26 mouse cellular contexts compared by ENCODE assay signal in genomic region chr4:148641121-148641520, GRCm38 (mm10). TPM values are rescaled to one million over a fixed set of nuclear protein-coding genes. Genes with fewer than 3 reads are reported as not detected.
DNase-seq lines count a peak whose midpoint lies in the region; ATAC-seq and TF ChIP-seq lines count a peak whose summit lies in the region.
"Had no signal": no experiment of that assay in that cellular context is flagged by ENCODE, and none has a peak within 500 bp of the region (broad histone marks: within the 10 kb centered on the region; RNA-seq: fewer than 3 reads in every experiment).

No protein-coding gene starts in this region.

- 0 out of 2 replicates have a peak, but pooled peaks have one; percentile 24 for ATAC-seq in liver, embryonic 13.5 days (ENCODE audit: low read depth)
- ATAC-seq in liver, embryonic 12.5 days, result no peak
- ATAC-seq in kidney, postnatal 0 days (replicated peaks; ENCODE audit: low FRiP score, low read depth), result peak; percentile 84
- ATAC-seq in liver, embryonic 16.5 days (ENCODE audit: low read depth), result peak; percentile 69
- ATAC-seq in erythroblast, adult 5-6 weeks (replicated peaks; ENCODE audit: low FRiP score, poor library complexity, severe bottlenecking), result no peak
- ATAC-seq: CD4-positive, CD25-positive, alpha-beta regulatory T cell, adult 4 months; forebrain, embryonic 15.5 days; midbrain, embryonic 13.5 days had no signal

- 70% methylated on average over 5 of the region's 5 CpGs for WGBS in liver, embryonic 13.5 days (ENCODE audit: insufficient replicate concordance)
- WGBS in liver, embryonic 12.5 days (ENCODE audit: insufficient replicate concordance), result 82% methylated on average over 5 of the region's 5 CpGs
- 34% methylated on average over 5 of the region's 5 CpGs for WGBS in kidney, adult 2 months
- WGBS in kidney, postnatal 0 days, result 53% methylated on average over 5 of the region's 5 CpGs
- WGBS in liver, embryonic 16.5 days (ENCODE audit: insufficient replicate concordance), result 56% methylated on average over 5 of the region's 5 CpGs

- no peak overlapping the region for H3K4me3 ChIP-seq in liver, embryonic 13.5 days (replicated peaks)
- H3K4me3 ChIP-seq in liver, embryonic 12.5 days, result no peak overlapping the region
- H3K4me3 ChIP-seq in kidney, adult 2 months (ENCODE audit: insufficient read depth, low read depth, low read length), result no peak overlapping the region
- H3K4me3 ChIP-seq in kidney, postnatal 0 days (replicated peaks; ENCODE audit: low read depth, low read length), result no peak overlapping the region
- no peak overlapping the region for H3K4me3 ChIP-seq in liver, embryonic 16.5 days (ENCODE audit: low read depth, low read length)
- H3K4me3 ChIP-seq: forebrain, embryonic 15.5 days; hindbrain, embryonic 12.5 days; limb, embryonic 10.5 days; megakaryocyte, embryonic 14.5 days; midbrain, embryonic 13.5 days had no signal

- H3K4me1 ChIP-seq in liver, embryonic 13.5 days (replicated peaks), result peaks cover 15% of the 10 kb centered on the region
- H3K4me1 ChIP-seq in liver, embryonic 12.5 days, result peaks cover 21% of the 10 kb centered on the region
- H3K4me1 ChIP-seq in kidney, adult 2 months (ENCODE audit: control insufficient read depth, insufficient read depth, low read length), result peaks cover 23% of the 10 kb centered on the region
- H3K4me1 ChIP-seq in kidney, postnatal 0 days (replicated peaks; ENCODE audit: insufficient read depth, low read length), result peaks cover 6% of the 10 kb centered on the region; the same call in 1 of the 2 replicates
- H3K4me1 ChIP-seq in liver, embryonic 16.5 days (ENCODE audit: control insufficient read depth, low read depth, low read length), result peaks cover 6% of the 10 kb centered on the region
- H3K4me1 ChIP-seq: forebrain, embryonic 15.5 days; midbrain, embryonic 13.5 days had no signal

- no peak overlapping the region for H3K4me2 ChIP-seq in liver, embryonic 13.5 days
- no peak overlapping the region for H3K4me2 ChIP-seq in liver, embryonic 12.5 days
- no peak overlapping the region for H3K4me2 ChIP-seq in kidney, postnatal 0 days (ENCODE audit: low read length)
- H3K4me2 ChIP-seq in liver, embryonic 16.5 days (ENCODE audit: low read depth, low read length), result no peak overlapping the region
- H3K4me2 ChIP-seq: forebrain, embryonic 15.5 days; heart, embryonic 11.5 days; hindbrain, embryonic 12.5 days; midbrain, embryonic 13.5 days had no signal

- H3K27ac ChIP-seq in liver, embryonic 13.5 days, result no peak overlapping the region
- H3K27ac ChIP-seq in liver, embryonic 12.5 days, result no peak overlapping the region
- peak overlapping the region; percentile 98 for H3K27ac ChIP-seq in kidney, adult 2 months (ENCODE audit: insufficient read depth, low read depth, low read length)
- peak overlapping the region; percentile 86 for H3K27ac ChIP-seq in kidney, postnatal 0 days
- no peak overlapping the region; the same call in 1 of the 2 replicates for H3K27ac ChIP-seq in liver, embryonic 16.5 days (ENCODE audit: low read length)
- H3K27ac ChIP-seq: forebrain, embryonic 15.5 days; hindbrain, embryonic 12.5 days; limb, embryonic 10.5 days; liver, embryonic 14.5 days; midbrain, embryonic 13.5 days; stomach, postnatal 0 days had no signal

- no peaks in the 10 kb centered on the region for H3K9me3 ChIP-seq in liver, embryonic 13.5 days (replicated peaks)
- no peaks in the 10 kb centered on the region for H3K9me3 ChIP-seq in liver, embryonic 12.5 days (replicated peaks)
- no peaks in the 10 kb centered on the region for H3K9me3 ChIP-seq in kidney, postnatal 0 days (replicated peaks; ENCODE audit: low read length)
- no peaks in the 10 kb centered on the region for H3K9me3 ChIP-seq in liver, embryonic 16.5 days (replicated peaks; ENCODE audit: control insufficient read depth, low read length)
- H3K9me3 ChIP-seq: forebrain, embryonic 15.5 days; hindbrain, embryonic 12.5 days; limb, embryonic 10.5 days; megakaryocyte, embryonic 14.5 days; midbrain, embryonic 13.5 days had no signal

- no peak for TF ChIP-seq POLR2A in kidney, adult 2 months (IDR thresholded peaks at IDR 0.05; ENCODE audit: low read depth, low read length)

- DNase-seq in liver, embryonic 13.5 days, result no peak
- peak; percentile 93 for DNase-seq in kidney, adult 2 months
- peak; percentile 44 for DNase-seq in kidney, postnatal 0 days (ENCODE audit: low spot score)
- no peak for DNase-seq in heart, postnatal 25 days (ENCODE audit: low spot score)
- DNase-seq in heart, postnatal 10 days, result no peak
- DNase-seq: adrenal gland, postnatal 25 days; cerebellum, adult 9-10 months; gastrocnemius, postnatal 14 days; heart, adult 11 months had no signal

- H3K9ac ChIP-seq in liver, embryonic 13.5 days, result no peak overlapping the region
- H3K9ac ChIP-seq in liver, embryonic 12.5 days, result no peak overlapping the region
- no peak overlapping the region for H3K9ac ChIP-seq in kidney, postnatal 0 days (ENCODE audit: low read depth, low read length)
- no peak overlapping the region for H3K9ac ChIP-seq in liver, embryonic 16.5 days (ENCODE audit: low read depth, low read length)
- H3K9ac ChIP-seq: forebrain, embryonic 15.5 days; hindbrain, embryonic 12.5 days; liver, embryonic 14.5 days; midbrain, embryonic 13.5 days had no signal

- no peak for TF ChIP-seq CTCF in kidney, adult 2 months (conservative IDR thresholded peaks at IDR 0.05; ENCODE audit: insufficient read depth, insufficient read length, low read depth, low read length)
- peak; percentile 33; the same call in 1 of the 2 replicates for TF ChIP-seq CTCF in kidney, postnatal 0 days (IDR thresholded peaks at IDR 0.05; ENCODE audit: low read depth)

- intact Hi-C loops in heart, postnatal 25 days (cut with DNase I), result no loop called here
- intact Hi-C loops in heart, postnatal 10 days (cut with DNase I), result no loop called here

- no peaks in the 10 kb centered on the region for H3K27me3 ChIP-seq in liver, embryonic 13.5 days
- H3K27me3 ChIP-seq in liver, embryonic 12.5 days (replicated peaks), result peaks cover 5% of the 10 kb centered on the region; the same call in 1 of the 2 replicates
- no peaks in the 10 kb centered on the region for H3K27me3 ChIP-seq in kidney, adult 2 months (replicated peaks; ENCODE audit: control insufficient read depth, insufficient read depth, low read length)
- H3K27me3 ChIP-seq in kidney, postnatal 0 days (ENCODE audit: insufficient read depth, low read length), result no peaks in the 10 kb centered on the region
- no peaks in the 10 kb centered on the region for H3K27me3 ChIP-seq in liver, embryonic 16.5 days (ENCODE audit: control insufficient read depth, insufficient read depth, low read depth, low read length)
- H3K27me3 ChIP-seq: forebrain, embryonic 15.5 days; hindbrain, embryonic 12.5 days; megakaryocyte, embryonic 14.5 days; midbrain, embryonic 13.5 days had no signal

- H3K36me3 ChIP-seq in liver, embryonic 13.5 days, result no peaks in the 10 kb centered on the region
- H3K36me3 ChIP-seq in liver, embryonic 12.5 days, result no peaks in the 10 kb centered on the region
- H3K36me3 ChIP-seq in kidney, adult 2 months (ENCODE audit: control insufficient read depth, insufficient read depth, low read length), result no peaks in the 10 kb centered on the region
- H3K36me3 ChIP-seq in kidney, postnatal 0 days (ENCODE audit: insufficient read depth, low read length), result no peaks in the 10 kb centered on the region
- no peaks in the 10 kb centered on the region for H3K36me3 ChIP-seq in liver, embryonic 16.5 days (ENCODE audit: control insufficient read depth, insufficient read depth)
- H3K36me3 ChIP-seq: forebrain, embryonic 15.5 days; hindbrain, embryonic 12.5 days; limb, embryonic 10.5 days; midbrain, embryonic 13.5 days had no signal

RNA-seq across cellular contexts. Expression of gene Gm572, which starts 2.0 kb away (rescaled TPM):
- not detected in 2 replicates for polyA plus RNA-seq in liver, embryonic 13.5 days (2015; fragmentation: Nextera tagmentation; extraction: Ambion mirVana)
- polyA plus RNA-seq in liver, embryonic 12.5 days (2016; fragmentation: Nextera tagmentation; extraction: Ambion mirVana), result not detected in 2 replicates
- 0.17 TPM in 1 of 2 replicates, not detected in the other for polyA plus RNA-seq in kidney, adult 2 months (2012; rRNA removed)
- polyA plus RNA-seq in kidney, postnatal 0 days (2015; fragmentation: Nextera tagmentation; extraction: Ambion mirVana), result not detected in 2 replicates
- not detected in 2 replicates for polyA plus RNA-seq in liver, embryonic 16.5 days (2015; fragmentation: Nextera tagmentation; extraction: Ambion mirVana)
- 1 to 10 TPM; 4.9 to 5.3 TPM for total RNA-seq in heart, postnatal 25 days (2021)
- 1 to 10 TPM; 4.5 to 5.0 TPM for total RNA-seq in heart, postnatal 10 days (2021)
- not detected in 2 replicates for total RNA-seq in erythroblast, adult 5-6 weeks (2015; ENCODE audit: low replicate concordance)
- not detected in 2 replicates for total RNA-seq in erythroblast, adult 5-6 weeks (2017; ENCODE audit: low replicate concordance)
- total RNA-seq: adrenal gland, postnatal 25 days; layer of hippocampus, postnatal 10 days had no signal
- polyA plus RNA-seq: brain, embryonic 14.5 days; CD4-positive, CD25-positive, alpha-beta regulatory T cell, adult 4 months; forebrain, embryonic 15.5 days; hindbrain, embryonic 12.5 days; limb, embryonic 10.5 days; liver, embryonic 14.5 days; midbrain, embryonic 13.5 days; neural tube, embryonic 11.5 days; thymus, postnatal 0 days had no signal

RNA-seq across cellular contexts. Expression of gene Tardbp, which starts 14.3 kb away (rescaled TPM):
- polyA plus RNA-seq in liver, embryonic 13.5 days (2015; fragmentation: Nextera tagmentation; extraction: Ambion mirVana), result 180 and 240 TPM in 2 replicates
- 220 and 226 TPM in 2 replicates for polyA plus RNA-seq in liver, embryonic 12.5 days (2016; fragmentation: Nextera tagmentation; extraction: Ambion mirVana)
- 67.3 and 93.3 TPM in 2 replicates for polyA plus RNA-seq in kidney, adult 2 months (2012; rRNA removed)
- 241 and 281 TPM in 2 replicates for polyA plus RNA-seq in kidney, postnatal 0 days (2015; fragmentation: Nextera tagmentation; extraction: Ambion mirVana)
- 110 and 128 TPM in 2 replicates for polyA plus RNA-seq in liver, embryonic 16.5 days (2015; fragmentation: Nextera tagmentation; extraction: Ambion mirVana)
- 100 to 1,000 TPM; 123 to 135 TPM for total RNA-seq in heart, postnatal 25 days (2021)
- 100 to 1,000 TPM; 148 to 181 TPM for total RNA-seq in heart, postnatal 10 days (2021)
- 83.6 and 89.4 TPM in 2 replicates for total RNA-seq in erythroblast, adult 5-6 weeks (2015; ENCODE audit: low replicate concordance)
- total RNA-seq in erythroblast, adult 5-6 weeks (2017; ENCODE audit: low replicate concordance), result 112 and 199 TPM in 2 replicates

RNA-seq across cellular contexts. Expression of gene Masp2, which starts 38.8 kb away (rescaled TPM):
- 14.8 and 15.0 TPM in 2 replicates for polyA plus RNA-seq in liver, embryonic 13.5 days (2015; fragmentation: Nextera tagmentation; extraction: Ambion mirVana)
- polyA plus RNA-seq in liver, embryonic 12.5 days (2016; fragmentation: Nextera tagmentation; extraction: Ambion mirVana), result 7.7 and 8.5 TPM in 2 replicates
- 1.7 and 2.7 TPM in 2 replicates for polyA plus RNA-seq in kidney, adult 2 months (2012; rRNA removed)
- 0.15 TPM in 1 of 2 replicates, not detected in the other for polyA plus RNA-seq in kidney, postnatal 0 days (2015; fragmentation: Nextera tagmentation; extraction: Ambion mirVana)
- 58.7 and 65.9 TPM in 2 replicates for polyA plus RNA-seq in liver, embryonic 16.5 days (2015; fragmentation: Nextera tagmentation; extraction: Ambion mirVana)
- under 1 TPM; 0.20 to 0.73 TPM for total RNA-seq in heart, postnatal 25 days (2021)
- total RNA-seq in heart, postnatal 10 days (2021), result under 1 TPM; 0.29 to 0.30 TPM
- total RNA-seq in erythroblast, adult 5-6 weeks (2015; ENCODE audit: low replicate concordance), result not detected in 2 replicates
- total RNA-seq in erythroblast, adult 5-6 weeks (2017; ENCODE audit: low replicate concordance), result 0.28 TPM in 1 of 2 replicates, not detected in the other
- polyA plus RNA-seq: heart, postnatal 0 days had no signal

RNA-seq across cellular contexts. Expression of gene Srm, which starts 49.8 kb away (rescaled TPM):
- 235 and 259 TPM in 2 replicates for polyA plus RNA-seq in liver, embryonic 13.5 days (2015; fragmentation: Nextera tagmentation; extraction: Ambion mirVana)
- polyA plus RNA-seq in liver, embryonic 12.5 days (2016; fragmentation: Nextera tagmentation; extraction: Ambion mirVana), result 358 and 387 TPM in 2 replicates
- 33.1 and 33.9 TPM in 2 replicates for polyA plus RNA-seq in kidney, adult 2 months (2012; rRNA removed)
- 122 and 125 TPM in 2 replicates for polyA plus RNA-seq in kidney, postnatal 0 days (2015; fragmentation: Nextera tagmentation; extraction: Ambion mirVana)
- 88.3 and 94.2 TPM in 2 replicates for polyA plus RNA-seq in liver, embryonic 16.5 days (2015; fragmentation: Nextera tagmentation; extraction: Ambion mirVana)
- total RNA-seq in heart, postnatal 25 days (2021), result 10 to 100 TPM; 16.6 to 16.8 TPM
- total RNA-seq in heart, postnatal 10 days (2021), result 10 to 100 TPM; 25.4 to 26.8 TPM
- total RNA-seq in erythroblast, adult 5-6 weeks (2015; ENCODE audit: low replicate concordance), result 25.7 and 26.5 TPM in 2 replicates
- 2.4 and 9.6 TPM in 2 replicates for total RNA-seq in erythroblast, adult 5-6 weeks (2017; ENCODE audit: low replicate concordance)

Comparison
In these comparisons a context has a peak if more than half of its experiments do, and no peak if none do; other contexts are left out.
1. ATAC-seq: peak in liver, embryonic 13.5 days (single experiment), kidney, postnatal 0 days (single experiment) and liver, embryonic 16.5 days (single experiment); none in liver, embryonic 12.5 days (single experiment) and erythroblast, adult 5-6 weeks (single experiment).
2. DNase-seq: peak in kidney, adult 2 months (single experiment) and kidney, postnatal 0 days (single experiment); none in liver, embryonic 13.5 days (single experiment), heart, postnatal 25 days (single experiment) and heart, postnatal 10 days (0 of 2).
3. H3K27ac ChIP-seq: peak in kidney, adult 2 months (single experiment) and kidney, postnatal 0 days (single experiment); none in liver, embryonic 13.5 days (single experiment), liver, embryonic 12.5 days (single experiment) and liver, embryonic 16.5 days (single experiment).